Mouse (Mus musculus) natural killer cell, adult 2 months (primary cell): ENCODE measurements around the gene Nt5m.
A peak's percentile ranks its signal among the peaks of the same experiment; 100 is the strongest.
"Not testable (repeated sequence)": the region's sequence is repeated elsewhere in the genome, so short reads cannot be mapped to it uniquely, and the experiment has no call there.

ENCODE experiments used
- DNase-seq, 2 experiments: peaks; one replicate each; pipeline ENCODE4 v3.0.0; 2022; ENCODE audit warnings: low spot score in 2 of 2

The Nt5m gene

DNA sequence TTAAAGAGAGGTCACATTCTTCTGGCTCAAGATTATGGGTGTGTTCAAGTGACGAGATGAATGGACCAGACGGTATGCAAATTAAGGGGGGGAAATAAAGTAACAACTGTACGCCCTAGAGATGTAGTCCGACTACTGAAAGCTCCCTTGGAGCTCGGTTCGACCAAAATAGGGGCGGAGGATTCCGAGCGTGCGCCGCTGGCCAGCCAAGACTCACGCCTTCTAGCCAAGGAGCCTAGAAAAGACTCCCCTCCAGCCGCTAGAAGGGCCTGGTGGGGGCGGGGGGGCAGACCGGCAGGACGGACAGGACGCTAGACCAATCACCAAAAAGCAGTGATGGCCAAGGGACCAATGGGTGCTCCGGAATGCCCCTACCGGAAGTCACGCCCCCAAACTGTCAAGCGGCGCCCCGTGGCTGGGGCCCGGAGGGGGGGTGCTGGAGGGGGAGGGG is at the start of gene Nt5m:
Nt5m (plus strand) TSS at position 440 of the 451 bp plus-strand sequence.
- peak; percentile 93 to 94 for DNase-seq

DNA sequence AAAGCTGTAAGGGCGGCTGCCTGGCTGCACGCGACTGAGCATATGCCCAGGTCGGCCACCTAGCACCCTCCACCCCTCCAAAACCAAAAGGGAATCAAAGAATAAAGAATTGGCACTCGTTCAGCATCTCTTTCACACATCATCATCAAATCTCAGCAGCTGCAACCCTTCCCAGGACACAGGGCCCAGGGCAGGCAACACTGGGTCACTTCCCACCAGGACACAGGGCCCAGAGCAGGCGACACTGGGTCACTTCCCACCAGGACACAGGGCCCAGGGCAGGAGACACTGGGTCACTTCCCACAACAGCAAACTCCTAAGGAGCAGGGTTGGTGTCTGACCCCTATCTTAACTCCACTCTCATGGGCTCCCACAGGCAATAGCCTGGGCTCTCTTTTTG is 45.9 kb upstream of the Nt5m start:
- no peak for DNase-seq

DNA sequence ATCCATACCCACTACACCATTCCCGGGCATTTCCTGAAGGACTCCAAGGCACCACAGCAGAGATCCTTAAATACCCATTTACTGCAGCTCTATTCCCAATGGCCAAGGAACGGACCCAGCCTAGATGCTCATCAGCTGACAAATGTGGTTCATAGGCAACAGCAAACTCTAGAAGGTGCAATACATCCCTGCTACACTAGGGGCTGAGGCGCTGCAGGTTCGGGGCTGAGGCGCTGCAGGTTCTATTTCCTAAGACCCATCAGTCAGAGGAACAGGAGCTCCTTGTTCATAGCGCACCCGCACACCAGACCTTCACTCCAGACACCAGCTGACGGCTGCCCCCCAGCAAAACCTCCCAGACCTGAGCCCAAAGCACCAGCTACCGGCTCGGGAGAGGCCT is 38.8 kb upstream of the Nt5m start:
- no peak for DNase-seq

DNA sequence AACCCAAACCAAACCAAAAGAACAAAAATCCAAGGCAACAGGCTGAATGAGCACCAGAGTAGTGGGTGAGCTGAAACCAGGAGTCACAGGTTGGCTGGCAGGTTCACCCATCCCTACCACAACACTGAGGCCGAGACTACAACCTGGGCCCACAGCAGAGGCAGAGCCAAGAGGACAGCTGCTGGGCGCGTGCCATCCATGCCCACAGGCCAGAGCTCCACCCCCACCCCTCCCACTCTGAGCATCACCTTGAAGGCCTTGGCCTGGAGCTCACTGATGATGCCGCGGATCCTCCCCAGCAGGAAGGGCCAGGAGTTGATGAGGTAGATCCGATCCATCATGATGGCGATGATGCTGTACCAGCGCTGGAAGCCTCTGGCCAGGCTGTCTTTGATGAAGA is 37.4 kb upstream of the Nt5m start:
- no peak for DNase-seq

DNA sequence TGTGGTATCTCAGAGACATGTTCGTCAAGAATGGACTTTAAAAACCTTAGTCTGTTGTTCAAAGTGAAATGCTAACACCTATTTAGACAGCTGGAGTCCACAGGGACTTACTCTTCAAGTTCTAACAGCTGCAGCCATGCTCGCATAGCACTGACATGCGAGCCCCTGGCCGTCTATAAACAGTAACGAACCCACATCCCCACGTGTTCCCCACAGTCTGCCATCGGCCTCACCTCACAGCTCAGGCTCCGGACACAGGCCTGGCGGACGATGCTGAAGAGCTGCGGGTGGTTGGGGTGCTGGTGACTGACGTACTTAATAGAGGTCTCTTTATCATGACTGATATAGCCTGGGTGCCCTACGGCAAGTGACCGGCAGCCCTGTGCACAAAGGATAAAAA is 35.7 kb upstream of the Nt5m start:
- DNase-seq, result no peak

DNA sequence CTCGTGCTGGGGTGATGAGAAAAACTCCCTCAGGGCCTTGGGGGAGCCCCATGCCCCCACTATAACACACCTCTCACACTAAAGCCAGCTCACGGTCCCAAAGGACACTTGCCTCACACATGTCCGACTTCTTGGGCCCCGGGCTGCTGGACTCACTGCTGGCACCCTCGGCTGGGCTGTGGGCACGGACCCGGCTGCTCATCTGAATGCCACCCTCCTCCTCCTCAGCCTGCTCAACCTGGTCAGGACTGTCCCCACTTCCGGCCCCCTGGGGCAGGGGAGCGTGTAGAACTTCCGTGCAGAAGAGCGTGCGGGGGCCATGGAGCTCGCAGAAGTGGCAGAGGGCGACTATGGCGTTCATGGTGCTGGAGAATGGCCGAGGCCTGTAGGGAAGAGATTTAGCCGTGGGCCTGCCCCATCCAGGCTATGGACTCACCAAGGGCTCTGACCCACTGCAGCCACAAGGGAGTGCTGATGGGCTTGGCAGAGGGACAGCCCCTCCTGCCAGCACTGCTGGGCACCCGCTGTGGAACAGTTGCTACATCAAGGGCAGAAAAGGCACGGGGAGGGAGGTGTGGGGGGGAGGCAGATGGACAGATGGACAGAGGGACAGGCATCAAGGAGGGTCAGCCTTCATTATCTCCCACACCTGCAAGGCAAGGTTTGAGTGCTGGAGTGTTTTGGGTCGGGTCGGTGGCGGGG is 34.7 kb upstream of the Nt5m start:
- no peak for DNase-seq

DNA sequence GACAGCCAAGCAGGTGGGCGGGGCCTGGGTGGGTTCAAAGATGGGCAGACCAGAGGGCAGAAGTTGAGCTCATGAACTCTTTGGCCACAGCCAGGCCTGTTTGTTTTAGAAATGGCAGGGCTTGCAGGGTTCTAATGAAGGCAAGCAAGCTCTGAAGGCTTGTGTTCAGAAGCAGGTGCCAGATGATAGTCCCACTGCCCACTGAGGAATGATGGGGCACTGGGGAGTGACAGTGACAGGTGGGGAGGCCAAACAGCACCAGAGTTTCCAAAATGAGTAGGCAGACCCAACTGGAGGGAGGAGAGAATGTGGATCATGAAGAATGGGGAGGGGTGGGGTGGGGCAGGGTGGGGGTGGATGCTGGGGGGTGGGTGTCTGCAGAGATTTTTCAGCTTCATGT is 34.0 kb upstream of the Nt5m start:
- no peak for DNase-seq

DNA sequence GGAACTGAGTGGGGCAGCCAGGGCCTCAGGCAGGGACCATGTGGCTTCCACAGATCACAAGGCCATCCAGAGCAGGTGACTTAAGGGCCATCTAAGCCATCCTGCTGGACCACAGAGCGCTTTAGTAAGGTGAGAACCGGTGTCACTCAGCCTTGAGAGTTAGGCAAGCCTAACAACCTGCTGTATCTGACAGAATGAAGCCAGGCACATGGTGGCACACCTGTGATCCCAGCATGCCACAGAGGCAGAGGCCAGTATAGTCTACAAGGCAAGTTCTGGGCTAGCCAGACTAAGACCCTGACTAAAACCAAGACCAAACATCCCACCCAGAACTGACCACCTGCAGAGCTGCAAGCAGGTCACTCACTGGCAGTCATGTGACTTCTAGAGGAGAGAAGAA is 33.6 kb upstream of the Nt5m start:
- no peak for DNase-seq

DNA sequence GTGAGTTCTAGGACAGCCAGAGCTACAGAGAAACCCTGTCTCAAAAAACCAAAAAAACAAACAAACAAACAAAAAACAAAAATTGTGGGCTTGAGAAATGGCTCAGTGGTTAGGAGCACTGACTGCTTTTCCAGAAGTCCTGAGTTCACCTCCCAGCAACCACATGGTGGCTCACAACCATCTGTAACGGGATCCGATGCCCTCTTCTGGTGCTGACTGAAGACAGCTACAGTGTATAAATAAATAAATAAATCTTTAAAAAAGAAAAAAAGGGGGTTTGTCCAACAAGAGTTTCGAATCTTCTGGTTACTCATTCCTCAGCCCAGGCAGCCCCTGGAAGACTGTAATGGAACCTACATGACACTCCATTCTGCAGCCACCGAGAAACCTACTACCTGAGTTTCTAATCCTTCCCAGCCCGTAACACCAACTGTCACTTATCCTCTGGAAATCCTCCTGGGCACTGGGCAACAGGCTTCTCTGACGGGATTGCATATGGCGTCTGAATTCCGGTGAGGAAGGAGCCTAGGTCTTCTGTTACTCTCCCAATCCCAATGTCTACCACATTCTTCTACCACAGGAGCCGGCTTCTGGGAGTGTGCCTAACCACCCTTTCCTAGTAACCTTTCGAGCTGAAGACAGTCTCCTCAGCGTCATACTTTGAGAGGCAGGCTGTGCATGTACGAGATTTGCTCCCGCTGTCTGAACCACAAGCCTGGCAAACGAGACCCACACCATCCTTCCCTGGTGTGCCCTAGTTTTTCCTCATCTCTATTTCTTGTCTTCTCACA is 30.9 kb upstream of the Nt5m start:
- DNase-seq, result no peak

DNA sequence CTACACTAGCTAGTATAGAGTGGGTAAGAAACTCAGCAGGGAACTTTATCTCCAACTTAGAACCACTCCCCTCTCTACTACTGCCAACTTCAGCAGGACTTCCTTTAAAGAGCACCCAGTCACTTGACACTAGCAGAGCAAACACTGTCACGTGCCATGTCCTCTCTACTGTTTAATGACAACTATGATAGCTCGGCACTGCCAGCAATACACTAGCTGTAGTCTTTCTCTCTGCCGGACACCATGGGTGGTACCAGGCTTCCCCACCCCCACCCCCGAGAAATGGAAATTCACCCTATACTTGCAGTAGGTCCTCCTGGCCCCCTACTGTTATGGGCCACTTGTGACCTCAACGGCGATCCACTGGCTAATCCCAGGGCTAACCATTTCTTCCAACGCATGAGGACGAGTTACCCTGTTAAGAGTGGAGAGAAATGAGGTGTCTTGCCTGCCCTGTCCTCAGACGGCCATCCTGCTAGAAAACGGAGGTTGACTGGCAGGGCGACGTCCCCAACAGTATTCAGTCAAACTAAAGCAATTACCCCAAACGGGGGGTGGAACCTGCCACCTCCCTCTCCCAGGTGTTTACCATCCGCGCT is 30.1 kb upstream of the Nt5m start:
- DNase-seq, result peak; percentile 52 to 66

DNA sequence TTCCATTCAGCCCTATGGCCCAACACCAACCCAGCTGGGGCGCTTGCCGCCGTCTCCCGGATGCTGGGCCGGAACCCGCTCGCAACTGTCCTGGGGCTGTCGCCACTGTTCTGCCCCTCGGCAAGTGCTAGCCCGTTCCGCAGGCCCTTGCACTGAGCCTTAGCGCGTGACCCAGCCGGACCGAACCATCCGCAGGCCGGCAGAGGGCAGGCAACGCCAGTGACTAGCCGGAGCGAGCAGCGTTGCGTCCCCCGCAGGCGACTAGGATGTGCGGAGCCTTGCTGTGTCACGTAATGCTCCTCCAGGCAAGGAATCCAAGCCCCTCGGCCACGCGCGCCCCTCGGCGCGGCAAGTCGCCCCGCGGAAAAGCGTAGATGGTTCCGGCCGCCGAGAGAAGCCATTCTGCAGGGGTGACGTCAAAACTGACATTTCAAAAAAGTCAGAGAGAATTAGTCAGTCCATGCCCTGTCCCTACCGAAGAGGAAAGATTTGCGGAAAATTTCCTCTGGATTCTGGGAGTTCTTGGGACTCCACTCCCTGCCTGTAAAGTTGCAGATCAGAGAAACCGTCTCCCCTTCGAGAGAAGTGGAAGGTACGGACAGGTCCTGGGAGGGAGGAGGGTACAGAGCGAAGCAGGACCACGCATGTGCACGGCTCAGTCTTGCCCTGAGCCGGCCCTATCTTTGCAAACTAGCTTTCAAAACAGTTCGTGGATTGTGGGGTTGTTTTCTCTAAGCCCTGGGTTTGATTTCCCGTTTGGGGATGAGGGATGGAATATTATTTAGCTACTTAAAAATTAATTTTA is 29.4 kb upstream of the Nt5m start, which contains the start of gene Flcn:
Flcn (minus strand) TSS at position 347 of the 805 bp plus-strand sequence.
- peak; percentile 92 to 93 for DNase-seq

DNA sequence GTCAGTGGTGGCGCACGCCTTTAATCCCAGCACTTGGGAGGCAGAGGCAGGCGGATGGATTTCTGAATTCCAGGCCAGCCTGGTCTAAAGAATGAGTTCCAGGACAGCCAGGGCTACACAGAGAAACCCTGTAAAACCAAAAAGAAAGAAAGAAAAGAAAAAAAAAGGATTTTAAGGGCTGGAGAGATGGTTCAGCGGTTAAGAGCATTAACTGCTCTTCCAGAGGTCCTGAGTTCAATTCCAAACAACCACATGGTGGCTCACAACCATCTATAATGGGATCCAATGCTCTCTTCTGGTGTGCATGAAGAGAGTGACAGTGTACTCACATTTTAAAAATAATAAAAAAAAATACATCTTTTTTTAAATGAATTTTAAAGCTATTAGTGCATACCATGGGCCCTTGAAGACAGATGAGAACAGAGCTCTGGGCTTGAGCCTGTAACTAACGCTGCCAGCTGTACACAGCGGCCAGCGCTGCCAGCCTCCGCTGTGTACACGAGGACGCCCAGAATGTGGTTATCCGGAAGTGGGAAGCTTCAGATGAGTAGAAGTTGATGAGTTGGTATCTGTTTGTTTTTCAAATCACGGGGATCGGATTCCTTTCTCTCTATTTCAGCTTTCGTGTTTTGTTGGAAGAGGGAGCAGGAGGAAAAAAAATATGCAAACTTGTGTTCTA is 28.6 kb upstream of the Nt5m start:
- DNase-seq, result no peak

DNA sequence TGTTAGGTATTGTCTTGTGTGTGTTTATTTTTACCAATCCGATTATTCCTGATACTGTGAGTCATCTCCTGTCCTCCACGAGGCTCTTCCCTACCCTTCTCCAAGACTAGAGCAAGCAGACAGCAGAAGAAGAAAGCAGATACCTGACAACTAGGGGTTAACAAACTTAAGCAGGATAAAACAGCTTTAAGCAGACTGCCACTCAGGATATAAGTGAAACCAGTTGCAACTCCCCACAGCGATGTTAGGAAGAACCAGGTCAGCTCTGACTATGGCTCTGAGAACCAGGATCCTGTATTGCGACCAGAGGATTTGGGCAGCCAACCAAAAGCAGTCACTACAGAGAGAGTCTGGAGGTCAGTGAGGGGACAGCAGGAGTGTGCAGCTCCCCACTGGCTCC is 28.0 kb upstream of the Nt5m start:
- DNase-seq, result no peak

DNA sequence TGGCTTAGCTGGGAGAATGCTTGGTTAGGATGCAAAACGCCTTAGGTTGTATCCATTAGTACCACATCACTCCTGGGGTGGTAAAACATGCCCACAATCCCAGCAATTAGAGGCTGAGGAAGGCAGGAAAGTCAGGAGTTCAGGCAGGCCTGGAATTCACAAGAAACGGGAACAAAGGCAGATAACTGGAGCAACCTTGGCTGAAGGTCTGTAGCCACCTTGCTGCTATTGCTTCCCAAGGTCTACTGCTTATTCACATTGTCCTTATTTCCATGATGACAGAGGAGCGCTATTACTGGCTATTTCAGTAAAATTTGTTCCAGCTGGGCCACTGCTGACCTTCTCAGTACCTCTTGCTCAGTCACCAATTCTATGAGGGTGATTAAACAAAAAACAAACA is 26.0 kb upstream of the Nt5m start:
- no peak for DNase-seq

DNA sequence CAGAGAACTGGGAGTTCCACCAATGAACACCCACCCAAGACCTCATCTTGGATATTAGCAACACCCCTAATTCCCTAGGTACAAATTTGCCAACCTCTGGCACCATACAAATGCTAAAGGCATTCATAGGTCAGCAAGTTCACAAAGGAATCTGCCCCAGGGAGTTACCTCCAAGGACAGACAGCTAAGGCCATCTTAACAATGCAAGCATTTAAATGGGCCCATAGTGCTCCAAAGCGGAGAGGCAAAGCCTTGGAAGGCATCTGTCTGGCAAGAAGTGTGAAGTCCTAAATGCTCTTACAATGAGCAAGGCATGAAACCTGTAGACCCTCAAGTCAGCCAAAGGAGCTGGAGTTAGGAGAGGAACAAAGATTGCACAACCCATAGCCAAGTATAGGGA is 24.9 kb upstream of the Nt5m start:
- no peak for DNase-seq

DNA sequence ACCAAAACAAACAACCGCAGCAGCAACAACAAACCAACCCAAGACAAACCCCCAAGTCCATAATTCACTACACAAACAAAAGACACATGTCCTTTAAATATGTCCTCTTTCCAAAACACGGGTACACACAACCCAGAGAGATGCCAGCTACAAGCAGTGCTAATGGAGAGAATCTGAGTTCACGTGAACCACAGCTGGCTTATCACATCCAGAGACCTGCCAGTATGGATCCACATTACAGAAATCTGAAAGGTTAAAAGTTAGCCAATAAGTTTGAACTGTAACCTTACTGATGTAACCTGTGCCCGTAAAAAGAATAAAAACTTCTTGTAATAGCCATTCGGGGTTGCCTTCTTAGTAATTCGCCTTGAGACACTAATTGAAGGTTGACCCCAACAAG is 24.3 kb upstream of the Nt5m start:
- DNase-seq, result no peak

DNA sequence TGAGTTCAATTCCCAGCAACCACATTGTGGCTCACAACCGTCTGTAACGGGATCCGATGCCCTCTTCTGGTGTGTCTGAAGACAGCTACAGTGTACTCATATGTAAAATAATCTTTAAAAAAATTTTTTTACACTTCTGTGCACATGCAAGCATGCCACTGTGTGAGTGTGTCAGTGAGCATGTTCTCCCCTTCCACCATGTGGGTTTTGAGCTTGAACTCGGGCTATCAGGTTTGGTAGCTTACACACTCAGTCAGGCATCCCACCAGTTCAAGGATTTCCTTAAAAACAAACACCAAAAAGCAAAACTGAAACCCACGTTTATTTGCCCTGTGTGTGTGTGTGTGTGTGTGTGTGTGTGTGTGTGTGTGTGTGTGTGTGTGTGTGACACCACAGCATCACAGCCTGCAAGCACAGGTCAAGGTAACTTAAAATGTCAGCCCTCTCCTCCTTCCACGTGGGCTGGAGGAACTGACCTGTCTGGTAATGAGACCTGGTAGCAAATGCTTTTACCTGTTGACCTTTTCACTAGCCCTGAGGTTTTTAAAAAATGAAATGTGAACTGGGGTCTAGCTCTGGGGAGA is 23.7 kb upstream of the Nt5m start:
- no peak for DNase-seq

DNA sequence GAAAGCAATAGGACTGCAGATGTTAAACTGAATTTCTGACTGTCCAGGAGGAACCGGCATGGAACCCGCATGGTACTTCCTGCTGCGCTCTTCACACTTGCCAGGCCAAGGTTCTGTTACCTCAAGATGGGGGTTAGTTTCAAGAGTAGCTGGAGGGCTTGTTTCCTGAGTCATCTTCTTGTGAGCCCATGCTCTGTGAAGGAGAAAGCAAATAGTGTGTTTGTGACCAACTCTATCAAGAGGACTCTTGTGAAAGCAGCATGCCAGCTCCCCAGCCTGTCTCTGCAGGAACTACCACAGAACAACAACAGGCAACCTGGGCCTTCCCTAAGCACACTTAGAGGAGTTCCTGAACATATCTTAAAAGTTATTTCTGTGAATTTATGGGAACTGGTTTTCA is 21.3 kb upstream of the Nt5m start:
- DNase-seq, result no peak

DNA sequence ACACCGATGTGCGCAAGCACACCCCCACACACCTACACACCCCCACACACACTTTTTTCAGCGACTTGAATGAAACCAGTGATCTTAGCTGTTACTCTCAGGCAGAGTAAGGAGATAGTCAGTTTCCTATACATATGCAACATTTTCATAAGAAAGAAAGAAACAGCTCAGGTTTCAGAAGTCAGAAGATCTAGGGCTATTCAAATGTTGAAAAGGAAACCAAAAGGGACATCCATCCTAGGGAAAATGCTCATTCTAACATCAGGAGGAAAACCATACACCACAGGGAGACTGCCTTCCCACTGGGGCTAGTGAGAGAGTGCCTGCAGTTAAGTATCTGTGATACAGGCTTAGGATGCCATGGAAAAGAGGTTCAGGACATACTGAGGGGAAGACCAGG is 17.6 kb upstream of the Nt5m start:
- no peak for DNase-seq

DNA sequence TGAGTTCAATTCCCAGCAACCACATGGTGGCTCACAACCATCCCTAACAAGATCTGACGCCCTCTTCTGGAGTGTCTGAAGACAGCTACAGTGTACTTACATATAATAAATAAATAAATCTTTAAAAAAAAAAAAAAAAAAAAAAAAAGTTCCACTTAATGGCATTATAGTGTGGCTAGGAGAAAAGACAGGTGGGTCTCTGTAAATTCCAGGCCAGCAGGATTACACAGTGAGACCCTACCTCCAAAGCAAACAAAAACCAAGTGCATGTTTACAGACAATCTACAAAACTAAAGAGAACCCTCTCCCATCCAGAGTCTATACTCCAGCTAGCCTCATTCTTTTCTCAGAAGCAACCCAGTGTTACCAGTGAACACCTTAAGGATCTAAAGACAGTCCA is 1.5 kb upstream of the Nt5m start:
- not testable (repeated sequence) for DNase-seq

DNA sequence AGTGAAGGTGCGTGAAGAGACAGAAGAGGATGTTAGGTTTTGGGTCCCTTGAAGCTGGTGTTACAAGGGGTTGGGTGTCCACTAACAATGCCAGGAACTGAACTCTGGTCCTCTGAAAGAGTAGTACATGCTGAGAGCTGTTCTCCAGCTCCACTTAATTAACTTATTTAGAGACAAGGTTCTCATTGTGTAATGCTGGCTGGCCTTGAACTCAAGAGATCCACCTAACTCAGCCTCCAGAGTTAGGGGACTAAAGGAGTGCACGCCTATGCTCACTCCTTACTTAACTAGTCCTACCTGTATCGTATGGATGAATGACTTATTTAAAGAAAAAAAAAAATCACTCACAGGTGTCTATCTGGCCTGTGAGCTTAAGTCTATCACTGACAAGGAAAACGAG is 821 bp upstream of the Nt5m start:
- DNase-seq, result no peak
